Comparison of ENCODE assay signal across 13 mouse cellular contexts in the genomic region with DNA sequence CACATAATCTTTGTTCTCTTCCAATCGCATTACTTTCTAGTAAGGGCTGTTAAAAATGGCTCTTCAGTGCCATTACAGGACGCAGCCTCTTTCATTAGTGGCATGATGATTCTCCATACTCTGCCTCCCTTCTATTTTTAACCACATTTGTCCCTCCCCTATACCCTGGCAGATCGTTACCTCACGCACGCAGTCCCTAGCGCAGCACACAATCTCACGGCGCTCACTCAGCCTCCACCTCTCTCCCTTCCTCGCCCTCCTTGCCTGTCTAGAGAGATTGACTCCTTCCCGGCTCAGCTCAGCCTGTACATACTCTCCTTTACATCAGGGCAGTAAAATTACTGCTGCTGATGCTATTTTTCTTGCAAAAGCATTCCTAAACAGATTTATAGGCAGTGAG. TPM values are rescaled to one million over a fixed set of nuclear protein-coding genes. Genes with fewer than 3 reads are reported as not detected.
DNase-seq lines count a peak whose midpoint lies in the region; ATAC-seq and TF ChIP-seq lines count a peak whose summit lies in the region.
"Had no signal": no experiment of that assay in that cellular context is flagged by ENCODE, and none has a peak within 500 bp of the region (broad histone marks: within the 10 kb centered on the region; RNA-seq: fewer than 3 reads in every experiment).

No protein-coding gene starts in this region.

- WGBS in forebrain, embryonic 14.5 days: 63% methylated on average over 10 of the region's 10 CpGs
- 70% methylated on average over 10 of the region's 10 CpGs for WGBS in forebrain, embryonic 12.5 days
- 76% methylated on average over 10 of the region's 10 CpGs for WGBS in liver, embryonic 13.5 days (ENCODE audit: insufficient replicate concordance)
- 74% methylated on average over 10 of the region's 10 CpGs for WGBS in liver, embryonic 11.5 days
- WGBS in heart, postnatal 0 days: 31% methylated on average over 10 of the region's 10 CpGs
- 28% methylated on average over 10 of the region's 10 CpGs for WGBS in limb, embryonic 15.5 days

- no peak overlapping the region; the same call in 1 of the 2 replicates for H3K27ac ChIP-seq in forebrain, embryonic 14.5 days (ENCODE audit: low read depth, low read length)
- H3K27ac ChIP-seq in forebrain, embryonic 12.5 days: no peak overlapping the region
- no peak overlapping the region for H3K27ac ChIP-seq in liver, embryonic 13.5 days
- no peak overlapping the region for H3K27ac ChIP-seq in liver, embryonic 11.5 days (ENCODE audit: low read depth, low read length)
- H3K27ac ChIP-seq in heart, postnatal 0 days (ENCODE audit: low read depth): peak overlapping the region; percentile 72
- no peak overlapping the region for H3K27ac ChIP-seq in limb, embryonic 15.5 days
- no peak overlapping the region for H3K27ac ChIP-seq in gastrocnemius, adult 2 months
- H3K27ac ChIP-seq: liver, embryonic 12.5 days; macrophage had no signal

- H3K27me3 ChIP-seq in forebrain, embryonic 14.5 days (replicated peaks; ENCODE audit: control insufficient read depth, insufficient read depth, low read length): no peaks in the 10 kb centered on the region
- no peaks in the 10 kb centered on the region for H3K27me3 ChIP-seq in forebrain, embryonic 12.5 days
- H3K27me3 ChIP-seq in liver, embryonic 13.5 days: no peaks in the 10 kb centered on the region
- no peaks in the 10 kb centered on the region for H3K27me3 ChIP-seq in liver, embryonic 11.5 days (replicated peaks; ENCODE audit: control insufficient read depth, insufficient read depth, low read length)
- no peaks in the 10 kb centered on the region for H3K27me3 ChIP-seq in heart, postnatal 0 days (ENCODE audit: control insufficient read depth, insufficient read depth, low read length)
- H3K27me3 ChIP-seq in limb, embryonic 15.5 days: no peaks in the 10 kb centered on the region
- H3K27me3 ChIP-seq: liver, embryonic 12.5 days had no signal

- H3K4me2 ChIP-seq in forebrain, embryonic 14.5 days (ENCODE audit: low read length): no peak overlapping the region
- H3K4me2 ChIP-seq in forebrain, embryonic 12.5 days: no peak overlapping the region
- no peak overlapping the region for H3K4me2 ChIP-seq in liver, embryonic 13.5 days
- no peak overlapping the region for H3K4me2 ChIP-seq in liver, embryonic 11.5 days
- H3K4me2 ChIP-seq in heart, postnatal 0 days (ENCODE audit: low read depth, low read length): peak overlapping the region; percentile 52
- H3K4me2 ChIP-seq in limb, embryonic 15.5 days: no peak overlapping the region
- H3K4me2 ChIP-seq: liver, embryonic 12.5 days had no signal

- no peaks in the 10 kb centered on the region for H3K9me3 ChIP-seq in forebrain, embryonic 14.5 days (replicated peaks; ENCODE audit: control insufficient read depth, low read length)
- no peaks in the 10 kb centered on the region for H3K9me3 ChIP-seq in forebrain, embryonic 12.5 days
- no peaks in the 10 kb centered on the region for H3K9me3 ChIP-seq in liver, embryonic 13.5 days (replicated peaks)
- H3K9me3 ChIP-seq in liver, embryonic 11.5 days (ENCODE audit: control insufficient read depth, low read length): no peaks in the 10 kb centered on the region
- no peaks in the 10 kb centered on the region for H3K9me3 ChIP-seq in heart, postnatal 0 days (replicated peaks; ENCODE audit: control insufficient read depth, low read length)
- H3K9me3 ChIP-seq in limb, embryonic 15.5 days: no peaks in the 10 kb centered on the region
- H3K9me3 ChIP-seq: liver, embryonic 12.5 days had no signal

- H3K4me1 ChIP-seq in forebrain, embryonic 14.5 days (ENCODE audit: control insufficient read depth, insufficient read depth, low read length): no peaks in the 10 kb centered on the region
- no peaks in the 10 kb centered on the region for H3K4me1 ChIP-seq in forebrain, embryonic 12.5 days
- no peaks in the 10 kb centered on the region for H3K4me1 ChIP-seq in liver, embryonic 13.5 days (replicated peaks)
- no peaks in the 10 kb centered on the region for H3K4me1 ChIP-seq in liver, embryonic 11.5 days (replicated peaks; ENCODE audit: control insufficient read depth, insufficient read depth, low read length)
- 0 out of 2 replicates have a peak, but pooled peaks cover 3% of the 10 kb centered on the region for H3K4me1 ChIP-seq in heart, postnatal 0 days (ENCODE audit: control insufficient read depth, insufficient read depth)
- peaks cover 8% of the 10 kb centered on the region; the same call in 1 of the 2 replicates for H3K4me1 ChIP-seq in limb, embryonic 15.5 days
- H3K4me1 ChIP-seq: liver, embryonic 12.5 days had no signal

- peaks cover 74% of the 10 kb centered on the region for H3K36me3 ChIP-seq in forebrain, embryonic 14.5 days (ENCODE audit: control insufficient read depth, insufficient read depth, low read length)
- H3K36me3 ChIP-seq in forebrain, embryonic 12.5 days (replicated peaks): peaks cover 58% of the 10 kb centered on the region
- peaks cover 62% of the 10 kb centered on the region for H3K36me3 ChIP-seq in liver, embryonic 13.5 days
- peaks cover 8% of the 10 kb centered on the region; the same call in 1 of the 2 replicates for H3K36me3 ChIP-seq in liver, embryonic 11.5 days (ENCODE audit: control insufficient read depth, insufficient read depth, low read length)
- H3K36me3 ChIP-seq in heart, postnatal 0 days (replicated peaks; ENCODE audit: control insufficient read depth, insufficient read depth, low read length): peaks cover 59% of the 10 kb centered on the region
- peaks cover 43% of the 10 kb centered on the region for H3K36me3 ChIP-seq in limb, embryonic 15.5 days

- H3K4me3 ChIP-seq in forebrain, embryonic 14.5 days (ENCODE audit: low read depth, low read length): no peak overlapping the region
- H3K4me3 ChIP-seq in forebrain, embryonic 12.5 days (replicated peaks): no peak overlapping the region
- H3K4me3 ChIP-seq in liver, embryonic 13.5 days (replicated peaks): no peak overlapping the region
- no peak overlapping the region for H3K4me3 ChIP-seq in liver, embryonic 11.5 days (ENCODE audit: low read depth, low read length)
- peak overlapping the region; percentile 19; the same call in 1 of the 2 replicates for H3K4me3 ChIP-seq in heart, postnatal 0 days (ENCODE audit: low read depth, low read length)
- H3K4me3 ChIP-seq in limb, embryonic 15.5 days: no peak overlapping the region
- no peak overlapping the region for H3K4me3 ChIP-seq in gastrocnemius, adult 2 months
- H3K4me3 ChIP-seq: erythroblast, embryonic 14.5 days; liver, embryonic 12.5 days had no signal

- intact Hi-C loops in gastrocnemius, adult 2 months (cut with DNase I): no loop called here

- TF ChIP-seq EP300 in heart, postnatal 0 days (IDR thresholded peaks at IDR 0.05; ENCODE audit: low read depth): no peak

- DNase-seq in forebrain, embryonic 14.5 days (ENCODE audit: low spot score): peak; percentile 8
- peak; percentile 72 for DNase-seq in liver, embryonic 13.5 days
- DNase-seq in liver, embryonic 11.5 days (ENCODE audit: low spot score): no peak
- DNase-seq in heart, postnatal 0 days (ENCODE audit: low spot score): peak; percentile 66
- no peak for DNase-seq in gastrocnemius, adult 2 months
- no peak for DNase-seq in embryo, embryonic 10.5 days (ENCODE audit: low spot score)
- DNase-seq: cerebellum, adult 11 months; kidney, postnatal 36 days had no signal

- H3K9ac ChIP-seq in forebrain, embryonic 14.5 days (ENCODE audit: low read length): no peak overlapping the region
- no peak overlapping the region for H3K9ac ChIP-seq in forebrain, embryonic 12.5 days
- no peak overlapping the region for H3K9ac ChIP-seq in liver, embryonic 13.5 days
- H3K9ac ChIP-seq in liver, embryonic 11.5 days (ENCODE audit: low read depth, low read length): no peak overlapping the region
- no peak overlapping the region for H3K9ac ChIP-seq in heart, postnatal 0 days (replicated peaks; ENCODE audit: low read depth, low read length)
- H3K9ac ChIP-seq in limb, embryonic 15.5 days: no peak overlapping the region
- H3K9ac ChIP-seq: liver, embryonic 12.5 days had no signal

- peak; percentile 29; the same call in 1 of the 2 replicates for ATAC-seq in forebrain, embryonic 14.5 days
- no peak for ATAC-seq in forebrain, embryonic 12.5 days (ENCODE audit: low FRiP score)
- no peak for ATAC-seq in liver, embryonic 13.5 days (ENCODE audit: low read depth)
- ATAC-seq in liver, embryonic 11.5 days (replicated peaks; ENCODE audit: low FRiP score): no peak
- ATAC-seq in heart, postnatal 0 days (ENCODE audit: insufficient read depth, low read depth): peak; percentile 89
- peak; percentile 74; the same call in 1 of the 2 replicates for ATAC-seq in limb, embryonic 15.5 days (ENCODE audit: insufficient number of reproducible peaks, low FRiP score, low TSS enrichment, low read depth)
- ATAC-seq: liver, embryonic 12.5 days had no signal

- TF ChIP-seq CTCF in heart, postnatal 0 days (IDR thresholded peaks at IDR 0.05; ENCODE audit: low read depth): no peak
- TF ChIP-seq CTCF in gastrocnemius, adult 2 months (IDR thresholded peaks at IDR 0.05): no peak

RNA-seq across cellular contexts. Expression of a gene that starts 38.6 kb away (rescaled TPM):
- polyA plus RNA-seq in forebrain, embryonic 14.5 days (2014; fragmentation: Nextera tagmentation; extraction: Ambion mirVana): 28.0 and 31.1 TPM in 2 replicates
- polyA plus RNA-seq in forebrain, embryonic 12.5 days (2016; fragmentation: Nextera tagmentation; extraction: Ambion mirVana): 38.1 and 40.6 TPM in 2 replicates
- 13.0 and 17.2 TPM in 2 replicates for polyA plus RNA-seq in liver, embryonic 13.5 days (2015; fragmentation: Nextera tagmentation; extraction: Ambion mirVana)
- polyA plus RNA-seq in liver, embryonic 11.5 days (2014; fragmentation: Nextera tagmentation; extraction: Ambion mirVana): 33.8 and 37.1 TPM in 2 replicates
- 17.6 and 19.0 TPM in 2 replicates for total RNA-seq in heart, postnatal 0 days (2014; rRNA removed; ENCODE audit: low replicate concordance)
- 17.1 and 18.0 TPM in 2 replicates for polyA plus RNA-seq in heart, postnatal 0 days (2015; fragmentation: Nextera tagmentation; extraction: Ambion mirVana)
- 27.4 and 28.6 TPM in 2 replicates for polyA plus RNA-seq in limb, embryonic 15.5 days (2015; fragmentation: Nextera tagmentation; extraction: Ambion mirVana)
- total RNA-seq in gastrocnemius, adult 2 months (2021): 1 to 10 TPM; 6.3 to 8.3 TPM

RNA-seq across cellular contexts. Expression of a gene that starts 38.7 kb away (rescaled TPM):
- 51.5 and 72.9 TPM in 2 replicates for polyA plus RNA-seq in forebrain, embryonic 14.5 days (2014; fragmentation: Nextera tagmentation; extraction: Ambion mirVana)
- 62.5 and 72.4 TPM in 2 replicates for polyA plus RNA-seq in forebrain, embryonic 12.5 days (2016; fragmentation: Nextera tagmentation; extraction: Ambion mirVana)
- 1.1 and 1.7 TPM in 2 replicates for polyA plus RNA-seq in liver, embryonic 13.5 days (2015; fragmentation: Nextera tagmentation; extraction: Ambion mirVana)
- 11.3 and 13.8 TPM in 2 replicates for polyA plus RNA-seq in liver, embryonic 11.5 days (2014; fragmentation: Nextera tagmentation; extraction: Ambion mirVana)
- total RNA-seq in heart, postnatal 0 days (2014; rRNA removed; ENCODE audit: low replicate concordance): 0.66 and 1.8 TPM in 2 replicates
- 4.6 and 4.9 TPM in 2 replicates for polyA plus RNA-seq in heart, postnatal 0 days (2015; fragmentation: Nextera tagmentation; extraction: Ambion mirVana)
- 13.5 and 14.0 TPM in 2 replicates for polyA plus RNA-seq in limb, embryonic 15.5 days (2015; fragmentation: Nextera tagmentation; extraction: Ambion mirVana)
- total RNA-seq in gastrocnemius, adult 2 months (2021): under 1 TPM; 0.38 to 0.61 TPM
- polyA plus RNA-seq: macrophage had no signal

Comparison
In these comparisons a context has a peak if more than half of its experiments do, and no peak if none do; other contexts are left out.
1. ATAC-seq: peak in forebrain, embryonic 14.5 days (single experiment), heart, postnatal 0 days (single experiment) and limb, embryonic 15.5 days (single experiment); none in forebrain, embryonic 12.5 days (single experiment), liver, embryonic 13.5 days (single experiment) and liver, embryonic 11.5 days (single experiment).
2. DNase-seq: peak in forebrain, embryonic 14.5 days (single experiment), liver, embryonic 13.5 days (single experiment) and heart, postnatal 0 days (single experiment); none in liver, embryonic 11.5 days (single experiment), gastrocnemius, adult 2 months (single experiment) and embryo, embryonic 10.5 days (single experiment).